Mouse (Mus musculus) lung, postnatal 0 days (tissue): ENCODE measurements around the gene Ptger2.
A peak's percentile ranks its signal among the peaks of the same experiment; 100 is the strongest.

Experiments
- CTCF ChIP-seq: IDR thresholded peaks from 2 replicates; pipeline ENCODE4 v1.5.1; 2016; ENCODE audit warnings: antibody characterized with exemption, mild to moderate bottlenecking
- EP300 ChIP-seq: IDR thresholded peaks from 2 replicates; pipeline ENCODE4 v1.6.1; 2016; ENCODE audit warnings: antibody characterized with exemption, mild to moderate bottlenecking, control low read depth

DNA sequence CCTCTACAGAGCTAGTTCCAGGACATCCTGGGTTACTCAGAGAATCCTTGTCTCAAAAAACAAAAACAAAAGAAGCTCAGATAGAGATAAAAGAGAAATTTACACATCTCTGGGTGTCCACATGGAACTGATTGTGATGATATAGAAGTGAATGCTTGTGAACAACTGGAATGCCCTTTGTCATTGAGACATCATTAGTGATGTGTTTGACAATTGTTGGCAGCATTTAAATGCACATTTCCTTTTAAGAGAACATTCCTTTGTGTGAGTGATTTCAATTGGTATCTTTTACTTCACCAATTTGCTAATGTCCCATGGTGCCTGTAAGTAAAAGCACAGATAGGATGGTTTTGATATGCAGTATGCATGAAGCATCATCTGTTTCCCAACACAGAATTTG lies 6.3 kb downstream of the Ptger2 start:
- TF ChIP-seq CTCF (no peak), EP300 (0 out of 2 replicates have a peak, but pooled peaks have one; percentile 8)
